Mouse (Mus musculus) layer of hippocampus, adult 18-20 months (tissue): Measurements from ENCODE around the gene Rpl9-ps6. TPM values are rescaled to one million over a fixed set of nuclear protein-coding genes. Genes with fewer than 3 reads are reported as not detected.

Experiments
- total RNA-seq, 2 experiments: library from RNA; stranded (reverse); gene quantifications; 2 replicates each; pipeline ENCODE4 v1.2.3; 2021

Gene Rpl9-ps6
- total RNA-seq, 2 experiments from 2014 or later = 28.1 to 36.9 TPM

Other genes with a start within 250 kb of the Rpl9-ps6 start
- 10 to 100 TPM; 47.5 to 59.8 TPM for gene Sgms1, start 76.9 kb downstream of the Rpl9-ps6 start, total RNA-seq
- gene Minpp1, start 19.2 kb upstream of the Rpl9-ps6 start, total RNA-seq = 10 to 100 TPM; 61.4 to 61.5 TPM
- gene Papss2, start 129.2 kb upstream of the Rpl9-ps6 start, total RNA-seq = 10 to 100 TPM; 16.2 to 16.4 TPM